Mouse (Mus musculus) intestine, embryonic 14.5 days (tissue): ENCODE measurements around the gene Ikbkg. TPM values are rescaled to one million over a fixed set of nuclear protein-coding genes. Genes with fewer than 3 reads are reported as not detected.

Experiments used
- polyA plus RNA-seq: library from polyadenylated mRNA; unstranded; fragments of >200 nt; fragmentation: Nextera tagmentation; extraction: Ambion mirVana; gene quantifications from 2 replicates; pipeline ENCODE4 v1.2.1, GENCODE M21; 2014

The Ikbkg gene
- polyA plus RNA-seq, 1 experiment from 2014 or later: 20.2 TPM

Other genes starting within 250 kb of the Ikbkg start
- gene Tex28, start 225.5 kb upstream of the Ikbkg start, polyA plus RNA-seq: not detected in 2 replicates
- 0.07 and 0.09 TPM in 2 replicates for gene Tktl1, start 216.0 kb upstream of the Ikbkg start, polyA plus RNA-seq
- gene Flna, start 143.5 kb upstream of the Ikbkg start, polyA plus RNA-seq: 495 and 548 TPM in 2 replicates
- 30.4 and 30.7 TPM in 2 replicates for gene Emd, start 138.6 kb upstream of the Ikbkg start, polyA plus RNA-seq
- gene Rpl10, start 122.5 kb upstream of the Ikbkg start, polyA plus RNA-seq: 990 and 1,020 TPM in 2 replicates
- 60.6 and 67.6 TPM in 2 replicates for gene Taz, start 111.4 kb upstream of the Ikbkg start, polyA plus RNA-seq
- gene Dnase1l1, start 111.0 kb upstream of the Ikbkg start, polyA plus RNA-seq: 10.1 and 10.6 TPM in 2 replicates
- 103 and 107 TPM in 2 replicates for gene Atp6ap1, start 96.2 kb upstream of the Ikbkg start, polyA plus RNA-seq
- gene Gdi1, start 88.3 kb upstream of the Ikbkg start, polyA plus RNA-seq: 165 and 194 TPM in 2 replicates
- 50.4 and 55.0 TPM in 2 replicates for gene Fam50a, start 80.3 kb upstream of the Ikbkg start, polyA plus RNA-seq
- gene Plxna3, start 64.2 kb upstream of the Ikbkg start, polyA plus RNA-seq: 11.9 and 13.1 TPM in 2 replicates
- 99.2 and 108 TPM in 2 replicates for gene Lage3, start 39.7 kb upstream of the Ikbkg start, polyA plus RNA-seq
- gene Ubl4a, start 20.1 kb upstream of the Ikbkg start, polyA plus RNA-seq: 74.7 and 79.1 TPM in 2 replicates
- gene Slc10a3, start 19.9 kb upstream of the Ikbkg start, polyA plus RNA-seq: 16.8 and 18.7 TPM in 2 replicates
- gene Fam3a, start within 50 bp of the Ikbkg start, polyA plus RNA-seq: 35.6 and 36.7 TPM in 2 replicates
- gene G6pdx, start 35.9 kb downstream of the Ikbkg start, polyA plus RNA-seq: 52.9 TPM in 2 replicates
- not detected in 2 replicates for gene Gm6880, start 88.1 kb downstream of the Ikbkg start, polyA plus RNA-seq
- gene Olfr1326-ps1, start 181.6 kb downstream of the Ikbkg start, polyA plus RNA-seq: not detected in 2 replicates
- gene Olfr1325, start 199.4 kb downstream of the Ikbkg start, polyA plus RNA-seq: not detected in 2 replicates